Mouse (Mus musculus) layer of hippocampus, postnatal 25 days (tissue): ENCODE measurements around the gene Gm14391. TPM values are rescaled to one million over a fixed set of nuclear protein-coding genes. Genes with fewer than 3 reads are reported as not detected.
"Not testable (repeated sequence)": the region's sequence is repeated elsewhere in the genome, so short reads cannot be mapped to it uniquely, and the experiment has no call there.

Experiments
- DNase-seq, 2 experiments: peaks; one replicate each; pipeline ENCODE4 v3.0.0; 2022; ENCODE audit warnings: mixed read lengths in 2 of 2, low spot score in 1 of 2; ENCODE audit errors: extremely low spot score in 1 of 2
- total RNA-seq, 2 experiments: library from RNA; stranded (reverse); gene quantifications; 2 replicates each; pipeline ENCODE4 v1.2.3; 2021

Gm14391 gene
- total RNA-seq, result 100 to 1,000 TPM in 1 of 2 experiments, 10 to 100 TPM in 1; 87.6 to 114 TPM

GRCm38 (mm10) chr2:175206732-175207131, at the start of gene Gm14391:
Gene Gm14391 (minus strand): TSS chr2:175206917.
- not testable (repeated sequence) for DNase-seq

GRCm38 (mm10) chr2:175179008-175179407, 27.7 kb downstream of the Gm14391 start:
- not testable (repeated sequence) for DNase-seq

GRCm38 (mm10) chr2:175176312-175176711, 30.4 kb downstream of the Gm14391 start:
- DNase-seq, result no peak

- DNase-seq, result not testable (repeated sequence)
Measured at GRCm38 (mm10) chr2:175175401-175176180, 31.1 kb downstream of the Gm14391 start, which contains the start of gene Gm14443. Gene Gm14443 (minus strand): TSS chr2:175175871.

- DNase-seq, result not testable (repeated sequence)
Measured at GRCm38 (mm10) chr2:175174058-175174457, 32.7 kb downstream of the Gm14391 start.

GRCm38 (mm10) chr2:175172906-175173595, 33.7 kb downstream of the Gm14391 start:
- DNase-seq, result not testable (repeated sequence)

- no peak for DNase-seq
Measured at GRCm38 (mm10) chr2:175172123-175172522, 34.6 kb downstream of the Gm14391 start.

- DNase-seq, result not testable (repeated sequence)
Measured at GRCm38 (mm10) chr2:175166870-175167269, 39.8 kb downstream of the Gm14391 start.

- DNase-seq, result not testable (repeated sequence)
Measured at GRCm38 (mm10) chr2:175165110-175165509, 41.6 kb downstream of the Gm14391 start.

- DNase-seq, result not testable (repeated sequence)
Measured at GRCm38 (mm10) chr2:175161438-175161837, 45.3 kb downstream of the Gm14391 start.

- no peak for DNase-seq
Measured at GRCm38 (mm10) chr2:175158642-175159041, 48.1 kb downstream of the Gm14391 start.

- no peak for DNase-seq
Measured at GRCm38 (mm10) chr2:175156696-175157095, 50.0 kb downstream of the Gm14391 start.

- not testable (repeated sequence) for DNase-seq
Measured at GRCm38 (mm10) chr2:175141993-175142295, 64.8 kb downstream of the Gm14391 start, which contains the start of gene Gm14399. Gene Gm14399 (minus strand): TSS chr2:175142012.

GRCm38 (mm10) chr2:175141118-175141992, 65.4 kb downstream of the Gm14391 start:
- DNase-seq, result peak; percentile 5 to 24

Other genes with a start within 250 kb of the Gm14391 start
- gene Gm14444, start 196.7 kb downstream of the Gm14391 start, total RNA-seq, result 1 to 10 TPM; 1.0 to 1.6 TPM
- gene Gm14393, start 139.1 kb downstream of the Gm14391 start, total RNA-seq, result 1 to 10 TPM in 1 of 2 experiments, under 1 TPM in 1; 0.94 to 1.6 TPM
- 10 to 100 TPM; 17.2 to 24.2 TPM for gene Gm14399, start 64.9 kb downstream of the Gm14391 start, total RNA-seq
- gene Gm14443, start 31.0 kb downstream of the Gm14391 start, total RNA-seq, result 1 to 10 TPM; 4.4 to 6.9 TPM
- gene Gm14440, start 68.2 kb upstream of the Gm14391 start, total RNA-seq, result 1 to 10 TPM; 4.2 to 4.9 TPM
- 10 to 100 TPM; 55.5 to 68.0 TPM for gene Gm4631, start 131.3 kb upstream of the Gm14391 start, total RNA-seq
- 1 to 10 TPM; 5.4 to 5.7 TPM for gene Zfp968, start 165.5 kb upstream of the Gm14391 start, total RNA-seq
- 10 to 100 TPM; 11.1 to 13.1 TPM for gene Gm4724, start 228.9 kb upstream of the Gm14391 start, total RNA-seq